Mouse (Mus musculus): ENCODE results near the gene Olfr1441. TPM values are rescaled to one million over a fixed set of nuclear protein-coding genes. Genes with fewer than 3 reads are reported as not detected.

Gene Olfr1441
- polyA plus RNA-seq (2015; fragmentation: Nextera tagmentation; extraction: Ambion mirVana), result not detected in 2 replicates

DNA sequence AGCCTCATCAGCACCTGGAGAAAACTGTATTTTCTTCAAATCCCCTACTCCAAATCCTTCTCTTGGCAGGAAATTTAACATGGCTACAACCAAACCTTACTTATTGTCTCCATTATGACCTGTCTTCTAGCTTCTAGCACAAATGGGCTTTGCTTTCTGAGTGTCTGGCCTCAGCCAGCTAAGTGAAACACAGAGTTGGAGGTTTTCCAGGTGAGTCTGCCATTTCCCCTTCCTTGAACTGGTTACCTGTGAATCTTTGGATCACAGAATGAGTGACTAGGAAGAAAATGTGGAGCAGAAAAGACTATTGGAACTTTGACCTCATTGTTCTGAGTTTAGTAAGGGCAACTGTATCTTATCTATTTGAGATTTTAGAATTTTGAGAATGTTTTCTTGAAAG, at the start of gene Olfr1441:
Olfr1441 (plus strand) TSS at position 73 of the 400 bp plus-strand sequence.
- Histone ChIP-seq H3K4me1 (ENCODE audit: control insufficient read depth, insufficient read depth, low read depth, low read length) (no peaks in the 10 kb centered on the region), H3K4me3 (ENCODE audit: low read length) (no peak within 1 kb of the TSS), H3K27ac (ENCODE audit: low read depth, low read length) (no peak within 1 kb of the TSS), H3K9me3 (ENCODE audit: control insufficient read depth, low read length) (no peaks in the 10 kb centered on the region), H3K36me3 (ENCODE audit: control insufficient read depth, insufficient read depth, low read length) (no peaks in the 10 kb centered on the region), H3K27me3 (replicated peaks; ENCODE audit: control insufficient read depth, insufficient read depth, low read length) (no peaks in the 10 kb centered on the region), H3K9ac (ENCODE audit: low read depth, low read length) (no peak within 1 kb of the TSS), H3K4me2 (ENCODE audit: low read length) (no peak within 1 kb of the TSS)
- ATAC-seq, result no peak

DNA sequence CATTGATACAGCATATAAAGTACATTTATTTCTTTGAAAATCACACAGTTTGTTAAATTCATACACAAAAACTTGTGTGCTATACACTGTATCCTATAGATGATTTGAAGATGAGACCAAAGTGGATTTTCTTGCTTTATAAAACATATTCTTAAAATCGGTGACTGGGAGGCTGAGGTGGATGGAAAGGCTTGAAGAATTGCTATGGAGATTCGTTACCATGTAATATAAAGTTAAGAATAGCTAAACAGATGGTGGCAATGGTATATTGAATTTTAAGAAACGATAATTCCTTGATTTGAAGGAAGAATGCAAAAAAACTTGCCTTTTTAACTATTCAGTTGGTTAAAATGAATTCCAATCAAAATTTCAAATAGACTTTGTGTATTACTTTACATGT, 44.2 kb upstream of the Olfr1441 start:
- H3K4me3 ChIP-seq (ENCODE audit: low read length), result no peak overlapping the region
- H3K4me1 ChIP-seq (ENCODE audit: control insufficient read depth, insufficient read depth, low read depth, low read length), result no peaks in the 10 kb centered on the region
- WGBS, result 85% methylated on average over 3 of the region's 3 CpGs
- H3K9me3 ChIP-seq (ENCODE audit: control insufficient read depth, low read length), result no peaks in the 10 kb centered on the region
- no peaks in the 10 kb centered on the region for H3K27me3 ChIP-seq (replicated peaks; ENCODE audit: control insufficient read depth, insufficient read depth, low read length)
- ATAC-seq, result no peak
- no peaks in the 10 kb centered on the region for H3K36me3 ChIP-seq (ENCODE audit: control insufficient read depth, insufficient read depth, low read length)
- H3K4me2 ChIP-seq (ENCODE audit: low read length), result no peak overlapping the region
- no peak overlapping the region for H3K27ac ChIP-seq (ENCODE audit: low read depth, low read length)
- no peak overlapping the region for H3K9ac ChIP-seq (ENCODE audit: low read depth, low read length)

DNA sequence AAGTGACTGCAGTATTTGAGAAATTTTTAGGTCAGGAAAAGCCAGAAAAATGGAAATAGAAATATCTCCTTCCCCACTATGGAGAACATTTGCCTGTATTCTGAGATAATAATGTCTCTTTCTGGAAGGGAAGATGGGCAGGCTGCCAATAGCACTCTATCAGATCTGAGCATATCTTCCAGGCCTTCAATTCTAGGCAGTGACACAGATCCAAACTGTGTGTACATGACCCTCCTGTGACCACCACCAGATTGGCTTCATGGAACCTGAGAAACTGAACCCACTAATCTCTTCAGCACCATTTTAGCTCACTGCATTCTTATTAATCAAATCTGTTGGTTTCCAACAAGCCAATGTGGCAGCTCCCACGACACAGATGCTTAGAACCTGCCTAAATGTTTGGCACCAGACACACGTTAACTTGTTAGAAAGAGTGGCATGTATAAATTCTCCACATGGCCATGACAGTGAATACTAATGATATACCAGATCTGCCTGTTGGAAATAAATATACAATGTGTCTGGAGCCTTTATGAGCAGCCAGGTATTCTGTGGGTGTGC, 42.7 kb upstream of the Olfr1441 start:
- WGBS, result 58% methylated on average over 2 of the region's 2 CpGs
- H3K9me3 ChIP-seq (ENCODE audit: control insufficient read depth, low read length), result no peaks in the 10 kb centered on the region
- no peak overlapping the region for H3K27ac ChIP-seq (ENCODE audit: low read depth, low read length)
- no peaks in the 10 kb centered on the region for H3K36me3 ChIP-seq (ENCODE audit: control insufficient read depth, insufficient read depth, low read length)
- no peak overlapping the region for H3K4me3 ChIP-seq (ENCODE audit: low read length)
- no peaks in the 10 kb centered on the region for H3K27me3 ChIP-seq (replicated peaks; ENCODE audit: control insufficient read depth, insufficient read depth, low read length)
- no peak overlapping the region for H3K9ac ChIP-seq (ENCODE audit: low read depth, low read length)
- no peak overlapping the region for H3K4me2 ChIP-seq (ENCODE audit: low read length)
- H3K4me1 ChIP-seq (ENCODE audit: control insufficient read depth, insufficient read depth, low read depth, low read length), result no peaks in the 10 kb centered on the region
- ATAC-seq, result no peak

DNA sequence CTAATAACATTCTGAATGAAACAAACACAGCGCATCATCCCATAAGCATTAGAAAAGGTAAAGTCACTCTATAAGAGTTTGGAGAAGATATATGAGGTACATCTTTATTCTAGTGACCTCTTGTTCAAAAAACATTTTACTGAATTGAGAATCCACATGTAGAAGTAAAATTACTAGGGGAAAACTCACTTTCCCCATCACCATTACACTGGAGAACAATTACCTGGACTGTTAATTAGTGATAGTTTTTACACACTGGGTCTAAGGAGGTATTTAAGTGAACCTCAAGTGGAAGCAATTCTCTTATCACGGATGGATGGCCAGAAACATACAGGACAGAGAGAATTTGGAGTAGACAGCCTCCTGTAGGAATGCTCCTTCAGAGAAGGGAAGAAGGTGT, 30.3 kb upstream of the Olfr1441 start, which contains the start of gene Olfr1440:
Olfr1440 (plus strand) TSS at position 301 of the 400 bp plus-strand sequence.
- no peaks in the 10 kb centered on the region for H3K9me3 ChIP-seq (ENCODE audit: control insufficient read depth, low read length)
- H3K36me3 ChIP-seq (ENCODE audit: control insufficient read depth, insufficient read depth, low read length), result no peaks in the 10 kb centered on the region
- no peaks in the 10 kb centered on the region for H3K4me1 ChIP-seq (ENCODE audit: control insufficient read depth, insufficient read depth, low read depth, low read length)
- no peak within 1 kb of the TSS for H3K4me2 ChIP-seq (ENCODE audit: low read length)
- ATAC-seq, result no peak
- no peak within 1 kb of the TSS for H3K27ac ChIP-seq (ENCODE audit: low read depth, low read length)
- WGBS, result 88% methylated on average over 2 of the region's 2 CpGs
- H3K4me3 ChIP-seq (ENCODE audit: low read length), result no peak within 1 kb of the TSS
- H3K27me3 ChIP-seq (replicated peaks; ENCODE audit: control insufficient read depth, insufficient read depth, low read length), result no peaks in the 10 kb centered on the region
- H3K9ac ChIP-seq (ENCODE audit: low read depth, low read length), result no peak within 1 kb of the TSS

DNA sequence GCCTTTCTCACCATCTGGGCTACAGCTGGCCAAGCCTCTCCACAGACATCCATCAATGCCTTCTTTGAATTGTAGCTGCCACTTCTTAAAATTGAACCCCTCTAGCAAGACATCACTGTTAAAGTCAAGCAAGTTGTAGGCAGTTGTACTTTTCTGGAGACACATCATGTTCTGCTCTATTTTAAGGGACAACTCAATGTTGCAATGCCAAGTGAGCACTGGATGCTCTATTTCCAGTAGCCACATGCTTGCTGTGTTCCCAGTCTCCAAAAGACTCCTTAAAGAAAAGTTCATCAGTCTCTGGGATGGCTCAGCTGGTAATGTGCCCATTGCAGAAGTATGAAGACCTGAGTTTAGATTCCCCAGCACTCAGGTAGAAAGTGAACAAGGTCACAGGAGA, 3.5 kb upstream of the Olfr1441 start:
- no peaks in the 10 kb centered on the region for H3K9me3 ChIP-seq (ENCODE audit: control insufficient read depth, low read length)
- H3K4me3 ChIP-seq (ENCODE audit: low read length), result no peak overlapping the region
- no peak overlapping the region for H3K4me2 ChIP-seq (ENCODE audit: low read length)
- H3K36me3 ChIP-seq (ENCODE audit: control insufficient read depth, insufficient read depth, low read length), result no peaks in the 10 kb centered on the region
- no peak overlapping the region for H3K27ac ChIP-seq (ENCODE audit: low read depth, low read length)
- H3K27me3 ChIP-seq (replicated peaks; ENCODE audit: control insufficient read depth, insufficient read depth, low read length), result no peaks in the 10 kb centered on the region
- no peaks in the 10 kb centered on the region for H3K4me1 ChIP-seq (ENCODE audit: control insufficient read depth, insufficient read depth, low read depth, low read length)
- H3K9ac ChIP-seq (ENCODE audit: low read depth, low read length), result no peak overlapping the region
- no peak for ATAC-seq

DNA sequence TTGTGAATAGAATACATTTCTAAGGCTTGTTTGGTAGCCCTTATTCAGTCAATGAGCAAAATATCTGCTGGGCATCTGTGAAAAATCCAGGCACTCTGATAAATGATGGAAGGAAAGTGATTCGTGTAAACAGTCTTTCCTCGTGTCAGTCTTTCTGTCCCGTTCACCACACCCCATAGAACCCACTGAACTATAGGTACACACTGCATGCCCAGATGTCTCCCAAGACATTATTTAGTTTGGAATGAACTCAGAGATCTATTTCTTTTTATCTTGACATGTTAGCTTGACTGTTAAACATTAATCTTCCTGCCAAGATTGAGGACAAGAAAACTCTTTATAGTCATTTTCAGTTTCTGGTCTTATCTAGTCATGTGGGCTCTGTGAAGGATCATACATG, 1.1 kb downstream of the Olfr1441 start:
- Histone ChIP-seq H3K4me3 (ENCODE audit: low read length) (no peak overlapping the region), H3K9me3 (ENCODE audit: control insufficient read depth, low read length) (no peaks in the 10 kb centered on the region), H3K4me2 (ENCODE audit: low read length) (no peak overlapping the region), H3K27ac (ENCODE audit: low read depth, low read length) (no peak overlapping the region), H3K9ac (ENCODE audit: low read depth, low read length) (no peak overlapping the region), H3K27me3 (replicated peaks; ENCODE audit: control insufficient read depth, insufficient read depth, low read length) (no peaks in the 10 kb centered on the region), H3K4me1 (ENCODE audit: control insufficient read depth, insufficient read depth, low read depth, low read length) (no peaks in the 10 kb centered on the region), H3K36me3 (ENCODE audit: control insufficient read depth, insufficient read depth, low read length) (no peaks in the 10 kb centered on the region)
- 83% methylated on average over 3 of the region's 3 CpGs for WGBS
- no peak for ATAC-seq

DNA sequence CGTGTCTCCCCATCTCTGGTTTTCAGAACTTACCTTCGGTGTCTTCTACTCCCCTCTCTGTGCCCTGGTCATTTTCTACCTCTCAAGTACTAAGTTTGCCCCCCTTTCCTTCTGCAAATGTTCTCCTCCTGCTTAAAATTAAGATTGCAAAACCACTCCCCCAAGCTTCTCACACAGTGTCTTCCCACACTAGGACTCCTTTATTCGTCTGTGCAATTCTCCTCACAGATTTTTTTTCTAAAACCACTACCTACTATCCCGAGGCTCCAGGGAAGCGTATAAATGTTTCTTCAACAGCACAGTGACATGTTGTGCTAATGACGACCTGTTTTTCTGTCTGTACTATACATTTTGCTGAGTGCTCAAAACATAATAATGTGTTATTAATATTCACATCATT, 3.3 kb downstream of the Olfr1441 start:
- H3K27me3 ChIP-seq (replicated peaks; ENCODE audit: control insufficient read depth, insufficient read depth, low read length), result no peaks in the 10 kb centered on the region
- WGBS, result 75% methylated on average over 6 of the region's 6 CpGs
- ATAC-seq, result no peak

DNA sequence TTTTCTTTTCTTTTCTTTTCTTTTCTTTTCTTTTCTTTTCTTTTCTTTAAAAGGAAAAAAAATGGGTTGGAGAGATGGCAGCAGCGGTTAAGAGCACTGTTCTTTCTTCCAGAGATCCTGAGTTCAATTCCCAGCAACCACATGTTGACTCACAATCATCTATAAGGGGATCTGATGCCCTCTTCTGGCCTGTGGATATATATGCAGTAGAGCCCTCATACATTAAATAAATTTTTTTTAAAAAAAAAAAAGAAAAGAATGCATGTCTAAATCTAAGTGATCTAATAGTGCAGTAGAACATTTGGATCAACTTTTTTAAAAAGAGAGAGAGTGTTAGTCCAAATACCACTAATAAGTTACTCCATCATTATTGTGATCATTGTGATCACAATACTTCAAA, 4.4 kb downstream of the Olfr1441 start:
- no peaks in the 10 kb centered on the region for H3K36me3 ChIP-seq (ENCODE audit: control insufficient read depth, insufficient read depth, low read length)
- no peak overlapping the region for H3K9ac ChIP-seq (ENCODE audit: low read depth, low read length)
- 86% methylated on average over 1 of the region's 1 CpGs for WGBS
- no peak overlapping the region for H3K4me2 ChIP-seq (ENCODE audit: low read length)
- no peaks in the 10 kb centered on the region for H3K4me1 ChIP-seq (ENCODE audit: control insufficient read depth, insufficient read depth, low read depth, low read length)
- H3K27ac ChIP-seq (ENCODE audit: low read depth, low read length), result no peak overlapping the region
- no peaks in the 10 kb centered on the region for H3K27me3 ChIP-seq (replicated peaks; ENCODE audit: control insufficient read depth, insufficient read depth, low read length)
- H3K4me3 ChIP-seq (ENCODE audit: low read length), result no peak overlapping the region
- no peak for ATAC-seq
- H3K9me3 ChIP-seq (ENCODE audit: control insufficient read depth, low read length), result no peaks in the 10 kb centered on the region

More for the DNA sequence above, 3.3 kb downstream of the Olfr1441 start:
- H3K4me2 ChIP-seq (ENCODE audit: low read length), result no peak overlapping the region
- no peaks in the 10 kb centered on the region for H3K4me1 ChIP-seq (ENCODE audit: control insufficient read depth, insufficient read depth, low read depth, low read length)
- no peak overlapping the region for H3K27ac ChIP-seq (ENCODE audit: low read depth, low read length)
- H3K9me3 ChIP-seq (ENCODE audit: control insufficient read depth, low read length), result no peaks in the 10 kb centered on the region
- H3K36me3 ChIP-seq (ENCODE audit: control insufficient read depth, insufficient read depth, low read length), result no peaks in the 10 kb centered on the region
- no peak overlapping the region for H3K4me3 ChIP-seq (ENCODE audit: low read length)
- H3K9ac ChIP-seq (ENCODE audit: low read depth, low read length), result no peak overlapping the region

DNA sequence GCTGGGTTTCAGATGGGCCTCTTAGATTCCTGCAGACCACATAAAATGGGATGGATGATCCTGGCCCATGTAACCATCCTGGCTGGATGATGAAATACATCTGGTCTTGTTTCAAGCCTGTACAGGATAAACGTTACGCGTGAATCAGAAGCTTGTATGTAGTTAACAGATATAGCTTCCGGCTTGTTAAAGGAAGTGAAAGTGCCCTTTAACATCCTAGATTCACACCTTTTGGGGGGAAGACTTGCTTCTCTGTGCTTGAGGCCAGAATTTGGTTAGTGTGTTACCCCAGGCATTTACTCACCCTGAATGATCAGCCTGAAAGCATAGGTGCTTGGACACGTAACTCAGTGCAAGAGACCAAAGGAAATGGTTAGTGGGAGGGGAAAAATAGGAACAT, 9.9 kb downstream of the Olfr1441 start:
- H3K4me3 ChIP-seq (ENCODE audit: low read length), result no peak overlapping the region
- H3K4me1 ChIP-seq (ENCODE audit: control insufficient read depth, insufficient read depth, low read depth, low read length), result no peaks in the 10 kb centered on the region
- WGBS, result 93% methylated on average over 5 of the region's 5 CpGs
- H3K9ac ChIP-seq (ENCODE audit: low read depth, low read length), result no peak overlapping the region
- no peak for ATAC-seq
- no peak overlapping the region for H3K27ac ChIP-seq (ENCODE audit: low read depth, low read length)
- no peaks in the 10 kb centered on the region for H3K27me3 ChIP-seq (replicated peaks; ENCODE audit: control insufficient read depth, insufficient read depth, low read length)
- H3K36me3 ChIP-seq (ENCODE audit: control insufficient read depth, insufficient read depth, low read length), result no peaks in the 10 kb centered on the region
- no peak overlapping the region for H3K4me2 ChIP-seq (ENCODE audit: low read length)
- no peaks in the 10 kb centered on the region for H3K9me3 ChIP-seq (ENCODE audit: control insufficient read depth, low read length)

DNA sequence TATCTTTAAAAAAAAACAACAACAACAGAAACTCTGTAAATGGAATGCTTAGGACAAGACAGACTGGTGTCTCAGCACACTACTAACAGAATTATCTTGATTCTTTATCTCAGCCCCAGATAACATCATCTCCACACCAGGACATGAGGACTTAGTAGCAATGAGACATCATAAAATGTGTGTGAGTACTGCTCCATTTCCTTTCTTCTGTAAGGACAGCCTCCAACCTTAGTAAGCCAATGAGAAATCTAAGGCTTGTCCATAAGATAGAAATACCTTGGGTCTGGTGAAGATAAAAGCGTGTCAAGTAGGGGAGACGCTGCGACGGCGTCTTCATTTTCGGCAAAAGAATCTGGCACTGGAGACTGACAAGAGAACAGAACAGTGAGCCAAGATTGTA, 10.4 kb downstream of the Olfr1441 start, which contains the start of gene Pfpl:
Pfpl (plus strand) TSS at position 301 of the 400 bp plus-strand sequence.
- Histone ChIP-seq H3K4me3 (ENCODE audit: low read length) (no peak within 1 kb of the TSS), H3K4me2 (ENCODE audit: low read length) (no peak within 1 kb of the TSS), H3K9ac (ENCODE audit: low read depth, low read length) (no peak within 1 kb of the TSS), H3K27ac (ENCODE audit: low read depth, low read length) (no peak within 1 kb of the TSS), H3K4me1 (ENCODE audit: control insufficient read depth, insufficient read depth, low read depth, low read length) (no peaks in the 10 kb centered on the region), H3K36me3 (ENCODE audit: control insufficient read depth, insufficient read depth, low read length) (no peaks in the 10 kb centered on the region), H3K9me3 (ENCODE audit: control insufficient read depth, low read length) (no peaks in the 10 kb centered on the region), H3K27me3 (replicated peaks; ENCODE audit: control insufficient read depth, insufficient read depth, low read length) (no peaks in the 10 kb centered on the region)
- 96% methylated on average over 6 of the region's 6 CpGs for WGBS
- no peak for ATAC-seq

Measured in hindbrain, embryonic 16.5 days (tissue).